In the genomic region with DNA sequence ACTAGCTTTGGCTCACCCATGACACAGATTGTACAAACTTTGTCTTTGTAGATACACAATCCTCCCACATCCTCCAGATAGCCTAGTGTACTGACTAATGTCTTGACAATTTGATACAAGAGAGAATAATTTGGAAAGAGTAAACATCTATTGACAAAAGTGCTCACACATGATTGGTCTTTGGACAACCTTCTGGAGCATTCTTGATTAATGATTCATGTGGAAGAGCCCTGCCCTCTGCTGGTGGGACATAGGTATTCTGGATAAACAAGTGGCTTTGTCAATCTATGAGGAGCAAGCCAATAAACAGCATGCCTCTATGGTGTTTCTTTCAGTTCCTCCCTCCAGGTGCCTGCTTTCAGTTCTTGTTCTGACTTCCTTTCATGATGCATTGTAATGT, we compare ENCODE assay signal across 9 mouse cellular contexts.
A peak's percentile ranks its signal among the peaks of the same experiment; 100 is the strongest.
DNase-seq lines count a peak whose midpoint lies in the region; TF ChIP-seq lines count a peak whose summit lies in the region.
"Had no signal": no experiment of that assay in that cellular context is flagged by ENCODE, and none has a peak within 500 bp of the region (broad histone marks: within the 10 kb centered on the region; RNA-seq: fewer than 3 reads in every experiment).

No protein-coding gene starts in this region.

- no peaks in the 10 kb centered on the region for H3K9me3 ChIP-seq in ES-E14 (ENCODE audit: control insufficient read depth, insufficient read depth, low read depth, low read length)
- H3K9me3 ChIP-seq: heart, embryonic 13.5 days; liver, embryonic 13.5 days had no signal

- no peak overlapping the region for H3K27ac ChIP-seq in ES-E14 (ENCODE audit: insufficient read depth, low read depth, low read length, poor library complexity, severe bottlenecking)
- H3K27ac ChIP-seq: heart, embryonic 13.5 days; liver, embryonic 13.5 days had no signal

- no peak overlapping the region for H3K9ac ChIP-seq in ES-E14 (ENCODE audit: insufficient read depth, low read depth, low read length, poor library complexity, severe bottlenecking)
- H3K9ac ChIP-seq: heart, embryonic 13.5 days; liver, embryonic 13.5 days had no signal

- peak; percentile 33 for DNase-seq in kidney, adult 9 months
- no peak for DNase-seq in kidney, adult 18-20 months
- peak; percentile 46 for DNase-seq in ES-E14 (ENCODE audit: low read depth, low spot score)
- peak; percentile 55 to 85 for DNase-seq in adrenal gland, adult (ENCODE audit: inconsistent age in 2 of 2, low spot score in 1 of 2)
- peak; percentile 6 to 12 for DNase-seq in layer of hippocampus, postnatal 14 days (ENCODE audit: low spot score in 2 of 2)
- no peak for DNase-seq in B cell, adult 2 months
- DNase-seq in urinary bladder, adult 2 months (ENCODE audit: low spot score) = no peak
- DNase-seq: liver, embryonic 13.5 days had no signal

- H3K4me3 ChIP-seq in ES-E14 (ENCODE audit: insufficient read depth in 1 of 2, low read depth in 1 of 2, low read length in 2 of 2, poor library complexity in 1 of 2, severe bottlenecking in 1 of 2) = no peak overlapping the region
- H3K4me3 ChIP-seq: heart, embryonic 13.5 days; liver, embryonic 13.5 days had no signal

- in situ Hi-C loops in ES-E14 (cut with MboI; ENCODE audit: low sequenced_read_pairs in 2 of 2, unreplicated experiment in 2 of 2) = loop anchor here in 1 of 2 experiments (25.0 kb wide), 1 partner anchor 729 kb away; no protein-coding TSS in a partner anchor

- H3K4me1 ChIP-seq in ES-E14 (ENCODE audit: control insufficient read depth in 2 of 2, insufficient read depth in 2 of 2, low read length in 2 of 2, poor library complexity in 1 of 2) = no peaks in the 10 kb centered on the region
- H3K4me1 ChIP-seq: heart, embryonic 13.5 days; liver, embryonic 13.5 days had no signal

- H3K36me3 ChIP-seq in ES-E14 (ENCODE audit: control insufficient read depth, insufficient read depth, low read length, poor library complexity, severe bottlenecking) = no peaks in the 10 kb centered on the region
- H3K36me3 ChIP-seq: heart, embryonic 13.5 days; liver, embryonic 13.5 days had no signal

TF ChIP-seq in ES-E14, 5 proteins besides CTCF, POLR2A, EP300 and RAD21:
- TF ChIP-seq ZNF384 (IDR thresholded peaks at IDR 0.05; ENCODE audit: low read depth, low read length) (no peak), ZC3H11A (IDR thresholded peaks at IDR 0.05; ENCODE audit: borderline replicate concordance, low read depth, low read length) (peak; percentile 34; the same call in 1 of the 2 replicates)

Comparison
In these comparisons a context has a peak if more than half of its experiments do, and no peak if none do; other contexts are left out.
1. DNase-seq: peak in kidney, adult 9 months (single experiment), ES-E14 (single experiment), adrenal gland, adult (2 of 2) and layer of hippocampus, postnatal 14 days (2 of 2); none in kidney, adult 18-20 months (single experiment), B cell, adult 2 months (0 of 2) and urinary bladder, adult 2 months (single experiment).